Mouse (Mus musculus): ENCODE results near the gene Cd2bp2. TPM values are rescaled to one million over a fixed set of nuclear protein-coding genes. Genes with fewer than 3 reads are reported as not detected.

The Cd2bp2 gene
- polyA plus RNA-seq, 2 experiments = 54.2 to 110 TPM

- Histone ChIP-seq H3K4me1 (ENCODE audit: control insufficient read depth, insufficient read depth, low read length) (no peaks in the 10 kb centered on the region), H3K4me2 (replicated peaks; ENCODE audit: low read depth, low read length, severe bottlenecking) (no peak overlapping the region), H3K9me3 (ENCODE audit: control insufficient read depth, low read length) (no peaks in the 10 kb centered on the region), H3K27ac (replicated peaks; ENCODE audit: low read depth, low read length) (no peak overlapping the region), H3K4me3 (replicated peaks; ENCODE audit: low read length) (no peak overlapping the region), H3K36me3 (ENCODE audit: control insufficient read depth, insufficient read depth, low read length) (no peaks in the 10 kb centered on the region), H3K9ac (ENCODE audit: low read depth, low read length, severe bottlenecking) (no peak overlapping the region), H3K27me3 (ENCODE audit: control insufficient read depth, insufficient read depth, low read length) (no peaks in the 10 kb centered on the region)
- TF ChIP-seq POLR2A (IDR thresholded peaks at IDR 0.05; ENCODE audit: borderline replicate concordance, extremely low read depth, insufficient read depth, insufficient read length) = no peak
- no peak for ATAC-seq (ENCODE audit: low FRiP score, low read depth)
- 83% methylated on average over 6 of the region's 6 CpGs for WGBS
- DNase-seq (ENCODE audit: low spot score) = no peak
Measured at GRCm38 (mm10) chr7:127223515-127224478, 27.9 kb upstream of the Cd2bp2 start.

- DNase-seq (ENCODE audit: low spot score) (no peak), ATAC-seq (ENCODE audit: low FRiP score, low read depth) (no peak)
- TF ChIP-seq POLR2A (IDR thresholded peaks at IDR 0.05; ENCODE audit: borderline replicate concordance, extremely low read depth, insufficient read depth, insufficient read length) = no peak
- H3K4me1 ChIP-seq (ENCODE audit: control insufficient read depth, insufficient read depth, low read length) = no peaks in the 10 kb centered on the region
- H3K36me3 ChIP-seq (ENCODE audit: control insufficient read depth, insufficient read depth, low read length) = no peaks in the 10 kb centered on the region
- no peak overlapping the region for H3K9ac ChIP-seq (ENCODE audit: low read depth, low read length, severe bottlenecking)
- WGBS = 88% methylated on average over 3 of the region's 3 CpGs
- H3K27ac ChIP-seq (replicated peaks; ENCODE audit: low read depth, low read length) = no peak overlapping the region
- no peaks in the 10 kb centered on the region for H3K9me3 ChIP-seq (ENCODE audit: control insufficient read depth, low read length)
- H3K4me3 ChIP-seq (replicated peaks; ENCODE audit: low read length) = no peak overlapping the region
- no peak overlapping the region for H3K4me2 ChIP-seq (replicated peaks; ENCODE audit: low read depth, low read length, severe bottlenecking)
- no peaks in the 10 kb centered on the region for H3K27me3 ChIP-seq (ENCODE audit: control insufficient read depth, insufficient read depth, low read length)
Measured at GRCm38 (mm10) chr7:127223106-127223505, 27.3 kb upstream of the Cd2bp2 start.

- DNase-seq (ENCODE audit: low spot score) = no peak
- H3K9ac ChIP-seq (ENCODE audit: low read depth, low read length, severe bottlenecking) = no peak overlapping the region
- no peaks in the 10 kb centered on the region for H3K9me3 ChIP-seq (ENCODE audit: control insufficient read depth, low read length)
- H3K4me2 ChIP-seq (replicated peaks; ENCODE audit: low read depth, low read length, severe bottlenecking) = no peak overlapping the region
- no peak for ATAC-seq (ENCODE audit: low FRiP score, low read depth)
- no peaks in the 10 kb centered on the region; the same call in 1 of the 2 replicates for H3K4me1 ChIP-seq (ENCODE audit: control insufficient read depth, insufficient read depth, low read length)
- H3K36me3 ChIP-seq (ENCODE audit: control insufficient read depth, insufficient read depth, low read length) = no peaks in the 10 kb centered on the region
- H3K27ac ChIP-seq (replicated peaks; ENCODE audit: low read depth, low read length) = no peak overlapping the region
- H3K27me3 ChIP-seq (ENCODE audit: control insufficient read depth, insufficient read depth, low read length) = no peaks in the 10 kb centered on the region
- 82% methylated on average over 6 of the region's 6 CpGs for WGBS
- H3K4me3 ChIP-seq (replicated peaks; ENCODE audit: low read length) = no peak overlapping the region
- no peak for TF ChIP-seq POLR2A (IDR thresholded peaks at IDR 0.05; ENCODE audit: borderline replicate concordance, extremely low read depth, insufficient read depth, insufficient read length)
Measured at GRCm38 (mm10) chr7:127220440-127220839, 24.6 kb upstream of the Cd2bp2 start.

GRCm38 (mm10) chr7:127218670-127219069, 22.8 kb upstream of the Cd2bp2 start:
- WGBS = 89% methylated on average over 4 of the region's 4 CpGs
- H3K27ac ChIP-seq (replicated peaks; ENCODE audit: low read depth, low read length) = no peak overlapping the region
- no peak overlapping the region for H3K4me2 ChIP-seq (replicated peaks; ENCODE audit: low read depth, low read length, severe bottlenecking)
- DNase-seq (ENCODE audit: low spot score) (no peak), ATAC-seq (ENCODE audit: low FRiP score, low read depth) (no peak)
- no peaks in the 10 kb centered on the region for H3K36me3 ChIP-seq (ENCODE audit: control insufficient read depth, insufficient read depth, low read length)
- no peak overlapping the region for H3K4me3 ChIP-seq (replicated peaks; ENCODE audit: low read length)
- H3K4me1 ChIP-seq (ENCODE audit: control insufficient read depth, insufficient read depth, low read length) = peaks cover 10% of the 10 kb centered on the region
- H3K27me3 ChIP-seq (ENCODE audit: control insufficient read depth, insufficient read depth, low read length) = no peaks in the 10 kb centered on the region
- TF ChIP-seq POLR2A (IDR thresholded peaks at IDR 0.05; ENCODE audit: borderline replicate concordance, extremely low read depth, insufficient read depth, insufficient read length) = no peak
- H3K9me3 ChIP-seq (ENCODE audit: control insufficient read depth, low read length) = no peaks in the 10 kb centered on the region
- H3K9ac ChIP-seq (ENCODE audit: low read depth, low read length, severe bottlenecking) = no peak overlapping the region

- WGBS = 71% methylated on average over 10 of the region's 10 CpGs
- TF ChIP-seq POLR2A (IDR thresholded peaks at IDR 0.05; ENCODE audit: borderline replicate concordance, extremely low read depth, insufficient read depth, insufficient read length) = no peak
- no peaks in the 10 kb centered on the region for H3K27me3 ChIP-seq (ENCODE audit: control insufficient read depth, insufficient read depth, low read length)
- no peaks in the 10 kb centered on the region for H3K9me3 ChIP-seq (ENCODE audit: control insufficient read depth, low read length)
- H3K4me1 ChIP-seq (ENCODE audit: control insufficient read depth, insufficient read depth, low read length) = peaks cover 10% of the 10 kb centered on the region
- H3K4me2 ChIP-seq (replicated peaks; ENCODE audit: low read depth, low read length, severe bottlenecking) = no peak overlapping the region
- ATAC-seq (ENCODE audit: low FRiP score, low read depth) (no peak), DNase-seq (ENCODE audit: low spot score) (no peak)
- no peak overlapping the region for H3K4me3 ChIP-seq (replicated peaks; ENCODE audit: low read length)
- no peak overlapping the region for H3K9ac ChIP-seq (ENCODE audit: low read depth, low read length, severe bottlenecking)
- no peak overlapping the region for H3K27ac ChIP-seq (replicated peaks; ENCODE audit: low read depth, low read length)
- no peaks in the 10 kb centered on the region for H3K36me3 ChIP-seq (ENCODE audit: control insufficient read depth, insufficient read depth, low read length)
Measured at GRCm38 (mm10) chr7:127217901-127218642, 22.2 kb upstream of the Cd2bp2 start.
